Mouse (Mus musculus): Measurements from ENCODE around the gene Prkag2. TPM values are rescaled to one million over a fixed set of nuclear protein-coding genes. Genes with fewer than 3 reads are reported as not detected.

Prkag2 gene
- total RNA-seq, 2 experiments from 2014 or later = 159 to 167 TPM

Other genes starting within 250 kb of the Prkag2 start
- gene Galntl5, start 80.8 kb upstream of the Prkag2 start, total RNA-seq (2021) = not detected
- gene Galnt11, start 121.3 kb upstream of the Prkag2 start, total RNA-seq (2021) = 10 to 100 TPM; 47.1 to 49.7 TPM
- not detected for gene E130116L18Rik, start 122.5 kb upstream of the Prkag2 start, total RNA-seq (2021)